Mouse (Mus musculus) kidney, postnatal 10 days (tissue): ENCODE results near the gene Ldlrad1.
A peak's percentile ranks its signal among the peaks of the same experiment; 100 is the strongest.

Source experiments
- DNase-seq: peaks from one replicate; pipeline ENCODE4 v3.0.0; 2021; ENCODE audit warnings: mixed read lengths

Gene Ldlrad1

DNA sequence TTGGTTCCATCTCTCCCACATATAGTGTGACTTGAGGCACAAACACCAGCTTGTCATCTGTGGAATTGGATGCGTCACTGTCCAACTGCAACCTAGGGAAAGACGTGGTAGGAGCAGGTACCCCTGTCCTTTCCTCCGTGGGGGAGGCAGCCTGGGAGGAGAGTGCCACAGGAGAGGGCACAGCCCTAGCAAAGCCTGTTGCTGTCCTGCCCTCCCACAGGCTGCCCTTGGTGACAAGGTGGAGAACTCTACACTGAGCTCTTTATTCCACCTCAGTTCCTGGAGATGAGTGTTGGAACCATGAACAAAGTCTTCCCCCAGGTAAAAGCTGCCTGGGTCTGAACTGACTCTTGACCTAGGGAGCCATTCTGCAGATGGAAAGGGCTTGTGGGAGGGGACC lies at the start of gene Ldlrad1:
TSS of gene Ldlrad1 (plus strand) at position 301 of the 400 bp plus-strand sequence.
- no peak for DNase-seq

DNA sequence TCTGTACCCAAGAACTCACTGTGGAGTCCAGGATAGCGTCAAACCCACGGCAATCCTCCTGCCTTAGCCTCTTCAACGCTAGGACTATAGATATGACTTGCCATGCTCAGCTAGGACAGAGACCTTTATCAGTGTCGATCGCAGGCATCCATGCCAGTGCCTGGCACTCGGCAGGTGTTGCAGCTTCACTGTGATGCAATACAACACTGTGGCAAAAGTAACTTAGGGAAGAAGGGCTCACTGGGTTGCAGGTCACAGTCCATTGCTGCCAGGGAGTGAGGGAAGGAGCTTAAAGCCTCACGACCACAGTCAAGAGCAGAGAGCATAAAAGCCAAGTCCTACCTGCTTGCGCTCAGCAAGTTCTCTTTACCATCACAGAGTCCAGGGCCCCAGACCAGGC lies 48.8 kb upstream of the Ldlrad1 start:
- peak; percentile 16 for DNase-seq

- no peak for DNase-seq
These were observed 45.6 kb upstream of the Ldlrad1 start for GRCm38 (mm10) chr4:107163341-107163740.

DNA sequence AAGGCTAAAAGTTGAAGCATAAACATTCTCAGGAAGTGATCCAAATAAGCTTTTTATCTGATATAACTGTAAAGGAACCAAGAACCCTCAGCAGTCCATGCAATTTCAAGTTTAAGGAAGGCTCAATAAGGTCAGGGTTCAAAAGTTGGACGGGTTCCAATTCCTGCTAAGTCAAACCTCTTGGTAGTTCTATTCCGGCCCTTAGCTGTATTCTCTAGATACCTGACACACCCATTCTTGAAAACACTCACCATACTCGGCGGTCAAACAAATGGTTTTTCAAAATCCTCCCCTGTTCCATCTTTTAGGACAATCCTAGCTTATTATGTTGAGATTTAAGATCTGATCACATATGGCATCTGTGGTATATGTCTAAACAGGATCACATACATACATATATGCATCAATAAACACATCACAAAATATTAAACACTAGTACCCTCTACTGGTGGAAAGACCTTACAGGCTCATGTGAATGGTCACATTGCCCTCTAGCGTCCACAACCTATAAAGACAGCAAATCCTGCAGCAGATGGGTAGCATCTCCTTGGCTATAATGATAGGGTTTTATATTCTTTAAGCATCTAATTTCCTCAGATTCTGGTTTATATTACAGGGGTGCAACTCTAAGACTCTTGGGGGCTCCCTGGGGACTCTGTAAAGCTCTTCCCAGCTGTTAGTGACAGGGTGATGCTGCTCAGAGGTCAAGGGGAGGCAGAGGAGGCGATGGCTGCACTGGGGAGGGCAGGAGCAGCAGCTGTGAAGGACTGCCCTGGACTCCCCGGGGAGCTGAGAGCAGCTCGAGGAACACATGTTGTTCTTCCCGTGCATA lies 45.0 kb upstream of the Ldlrad1 start:
- peak; percentile 81 for DNase-seq

- no peak for DNase-seq
These were observed 42.3 kb upstream of the Ldlrad1 start for GRCm38 (mm10) chr4:107166700-107167099.

DNA sequence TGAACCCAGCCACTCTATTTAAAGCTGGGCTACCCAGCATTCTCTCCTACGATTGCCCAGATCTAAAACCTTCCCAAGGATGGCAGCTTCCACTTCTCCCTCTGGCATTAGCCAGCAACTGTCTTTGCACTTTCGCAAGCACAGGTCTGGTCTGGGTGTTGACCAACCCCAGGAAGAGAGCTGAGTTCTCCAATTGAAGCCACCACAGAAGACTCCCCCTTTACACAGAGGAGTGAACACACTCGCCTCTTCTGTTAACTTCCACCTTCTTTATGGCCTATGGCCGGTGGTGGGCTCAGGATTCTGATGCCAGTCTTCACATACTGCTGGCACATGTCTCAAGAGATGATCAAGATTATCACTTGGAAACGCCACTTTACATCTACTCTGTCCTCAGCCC lies 41.2 kb upstream of the Ldlrad1 start:
- DNase-seq, result no peak

- no peak for DNase-seq
These were observed 31.5 kb upstream of the Ldlrad1 start for GRCm38 (mm10) chr4:107177506-107177905.

- DNase-seq, result peak; percentile 99
These were observed 30.7 kb upstream of the Ldlrad1 start, which contains the start of gene Tmem59 for GRCm38 (mm10) chr4:107178182-107178829. Gene Tmem59 (plus strand): TSS chr4:107178399.

- DNase-seq, result peak; percentile 73
These were observed 30.0 kb upstream of the Ldlrad1 start, which contains the start of gene Tceanc2 for GRCm38 (mm10) chr4:107178830-107179490. Gene Tceanc2 (minus strand): TSS chr4:107179116.

GRCm38 (mm10) chr4:107179561-107179960 lies 29.4 kb upstream of the Ldlrad1 start:
- no peak for DNase-seq

DNA sequence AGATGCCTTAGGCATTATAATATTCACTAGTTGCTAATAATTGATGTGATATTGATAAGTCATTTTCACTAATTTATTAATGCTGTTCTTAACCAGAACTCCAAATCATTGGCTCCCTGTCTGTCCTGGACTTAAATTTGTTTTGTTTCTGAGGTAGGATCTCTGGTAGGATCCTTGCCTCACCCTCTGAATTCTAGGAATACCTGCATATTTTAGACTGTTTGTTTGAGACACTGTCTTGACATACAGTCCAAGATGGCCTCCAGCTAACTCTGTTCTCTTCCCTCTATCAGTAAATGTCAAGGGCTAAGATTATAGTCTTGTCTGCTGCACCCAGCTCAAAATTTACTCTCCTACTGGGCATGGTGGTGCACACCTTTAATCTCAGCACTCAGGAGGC lies 28.2 kb upstream of the Ldlrad1 start:
- no peak for DNase-seq

DNA sequence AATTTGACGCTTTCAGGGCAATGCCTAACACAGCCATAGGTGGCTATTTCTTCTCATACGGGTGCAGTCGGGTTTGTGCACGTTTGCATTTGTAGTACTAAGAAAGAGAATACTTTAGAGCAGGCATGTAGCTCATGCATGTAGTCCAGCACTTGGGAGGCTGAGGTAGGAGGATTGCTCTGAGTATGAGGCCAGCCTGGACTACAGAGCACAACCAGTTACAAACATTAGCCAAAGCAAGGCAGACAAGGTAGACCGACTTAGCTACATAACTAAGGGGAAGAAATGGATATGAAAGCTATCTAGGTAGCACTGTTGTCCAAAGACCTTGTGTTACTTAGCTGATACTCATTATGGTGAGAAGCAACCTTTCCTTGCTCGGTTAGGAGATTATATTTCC lies 27.1 kb upstream of the Ldlrad1 start:
- no peak for DNase-seq

DNA sequence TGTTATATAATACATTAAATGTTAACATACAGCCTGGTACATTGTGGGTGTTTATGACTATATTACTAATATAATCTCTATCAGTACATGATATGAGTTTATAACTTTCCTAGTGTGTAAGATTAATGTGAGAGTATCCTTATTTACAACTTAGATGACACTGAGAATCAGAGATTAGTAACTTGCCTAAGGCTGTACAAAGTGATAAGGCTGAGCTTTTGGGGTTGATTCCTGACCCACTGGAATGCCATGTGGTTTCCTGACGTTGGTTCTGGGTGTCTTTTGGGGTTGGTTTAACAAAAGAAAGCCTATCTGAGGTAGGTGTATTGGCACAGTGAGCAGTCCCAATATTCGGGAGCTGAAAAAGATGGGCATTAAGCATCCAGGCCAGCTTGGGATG lies 26.2 kb upstream of the Ldlrad1 start:
- no peak for DNase-seq

DNA sequence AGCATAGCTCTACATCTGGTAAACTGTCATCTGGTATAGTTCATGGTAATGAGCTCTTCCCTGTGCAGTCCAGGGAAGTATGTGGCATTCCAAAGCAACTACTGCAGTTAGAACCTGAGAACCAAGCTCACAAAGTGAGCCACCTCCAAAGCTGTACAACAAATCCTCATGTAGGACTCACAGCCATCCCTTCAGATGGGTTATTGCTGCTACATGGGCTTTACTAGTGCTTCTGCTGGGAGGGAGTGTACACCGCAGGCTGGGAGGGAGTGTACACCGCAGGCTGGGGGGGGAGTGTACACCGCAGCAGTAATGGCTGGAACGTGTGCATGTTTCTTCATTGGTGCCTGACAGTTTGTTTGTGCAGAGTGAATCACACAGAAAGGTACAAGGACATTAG lies 25.8 kb upstream of the Ldlrad1 start:
- no peak for DNase-seq

- no peak for DNase-seq
These were observed 23.3 kb upstream of the Ldlrad1 start for GRCm38 (mm10) chr4:107185703-107186102.

- DNase-seq, result no peak
These were observed 15.1 kb upstream of the Ldlrad1 start for GRCm38 (mm10) chr4:107193841-107194240.

GRCm38 (mm10) chr4:107196454-107196853 lies 12.5 kb upstream of the Ldlrad1 start:
- DNase-seq, result no peak

GRCm38 (mm10) chr4:107198072-107198471 lies 10.9 kb upstream of the Ldlrad1 start:
- DNase-seq, result no peak

GRCm38 (mm10) chr4:107201779-107202178 lies 7.2 kb upstream of the Ldlrad1 start:
- no peak for DNase-seq

DNA sequence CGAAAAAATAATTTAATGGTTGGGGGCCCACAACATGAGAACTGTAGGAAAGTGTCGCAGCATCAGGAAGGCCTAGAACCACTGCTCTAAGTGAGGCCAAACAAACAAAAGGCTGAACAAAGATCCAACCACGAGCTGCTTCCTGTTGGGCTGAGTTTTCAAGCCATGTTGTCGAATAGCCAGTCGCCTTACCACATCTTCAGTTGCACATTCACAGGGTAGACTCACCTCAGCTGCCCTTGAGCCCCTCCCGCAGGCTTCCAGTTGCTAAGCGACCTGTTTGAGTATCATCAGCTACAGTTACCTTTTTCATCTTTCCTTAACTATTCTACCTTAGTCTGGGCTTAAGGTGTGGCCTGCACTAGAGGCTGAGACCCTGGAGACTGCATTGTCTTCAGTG lies 6.0 kb upstream of the Ldlrad1 start:
- no peak for DNase-seq

GRCm38 (mm10) chr4:107207016-107207415 lies 2.0 kb upstream of the Ldlrad1 start:
- no peak for DNase-seq

DNA sequence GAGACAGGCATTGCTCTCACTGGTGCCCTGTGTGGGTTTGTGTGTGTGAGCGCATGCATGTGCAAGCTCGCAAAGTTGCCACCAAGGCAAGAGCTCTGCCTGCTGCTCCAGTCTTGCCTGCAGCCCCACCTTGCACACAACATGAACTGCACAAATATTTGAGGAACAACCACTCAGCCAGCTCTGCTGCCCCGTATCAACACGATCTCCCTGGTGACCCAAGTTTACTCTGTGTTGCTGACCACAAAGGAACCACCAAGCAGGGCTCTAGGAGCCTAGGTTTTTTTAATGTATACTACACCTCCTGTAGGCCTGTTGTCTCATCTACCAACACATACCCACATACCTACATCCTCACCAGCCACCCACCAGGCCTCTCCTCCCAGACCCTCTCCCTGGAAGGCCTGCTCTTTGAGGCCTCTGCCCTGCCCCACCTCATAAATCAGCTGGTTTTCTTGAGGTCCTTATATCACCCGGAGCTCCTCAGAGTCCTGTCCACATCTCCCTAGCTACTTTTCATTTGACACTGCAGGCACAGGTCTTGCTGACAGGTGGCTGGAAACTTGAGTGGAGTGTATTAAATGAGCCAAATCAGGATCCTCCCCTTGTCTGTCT lies 1.6 kb downstream of the Ldlrad1 start:
- DNase-seq, result no peak

DNA sequence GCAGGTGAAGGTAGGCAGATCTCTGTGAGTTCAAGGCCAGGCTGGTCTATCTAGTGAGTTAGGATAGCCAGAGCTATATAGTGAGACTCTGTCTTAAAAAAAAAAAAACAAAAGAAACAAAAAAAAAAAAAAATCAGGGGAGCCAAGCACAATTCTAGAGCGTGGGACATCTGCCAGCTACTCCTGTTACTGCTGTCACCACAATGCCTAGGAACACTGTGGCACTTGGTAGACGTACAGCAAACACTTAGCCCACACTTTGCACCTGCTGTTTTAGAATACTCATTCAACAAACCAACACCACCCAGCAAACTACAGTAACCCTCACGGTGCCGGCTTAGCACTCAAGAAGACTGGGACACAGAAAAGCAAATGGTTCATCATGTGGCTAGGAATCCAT lies 2.5 kb downstream of the Ldlrad1 start:
- DNase-seq, result no peak
